38 mouse cellular contexts compared by ENCODE assay signal in the genomic region with DNA sequence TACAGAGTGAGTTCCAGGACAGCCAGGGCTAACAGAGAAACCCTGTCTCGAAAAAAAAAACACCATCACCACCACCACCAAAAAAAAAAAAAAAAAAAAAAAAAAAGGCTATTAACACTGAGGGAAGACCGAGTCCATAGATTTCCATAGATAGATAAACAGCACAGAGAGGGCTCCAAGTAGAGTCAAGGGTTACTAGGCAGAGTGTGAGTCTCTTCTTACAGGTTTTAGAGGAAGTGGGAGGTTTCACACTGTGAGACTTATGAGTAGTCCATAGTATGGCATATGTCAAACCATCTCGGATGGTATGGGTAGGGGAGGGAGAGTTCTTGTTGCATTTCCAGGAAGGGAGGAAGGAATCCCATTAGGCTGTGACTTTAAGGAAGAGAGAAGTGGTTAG. TPM values are rescaled to one million over a fixed set of nuclear protein-coding genes. Genes with fewer than 3 reads are reported as not detected.
"Had no signal": no experiment of that assay in that cellular context is flagged by ENCODE, and none has a peak within 500 bp of the region (broad histone marks: within the 10 kb centered on the region; RNA-seq: fewer than 3 reads in every experiment).

No protein-coding gene starts in this region.

- H3K36me3 ChIP-seq: embryonic facial prominence, embryonic 10.5 days; embryonic facial prominence, embryonic 12.5 days; embryonic facial prominence, embryonic 13.5 days; embryonic facial prominence, embryonic 15.5 days; forebrain, embryonic 10.5 days; forebrain, embryonic 12.5 days; forebrain, embryonic 15.5 days; heart, embryonic 10.5 days had no signal

- H3K9ac ChIP-seq: embryonic facial prominence, embryonic 12.5 days; embryonic facial prominence, embryonic 13.5 days; embryonic facial prominence, embryonic 15.5 days; forebrain, embryonic 12.5 days; forebrain, embryonic 13.5 days; forebrain, embryonic 15.5 days; forebrain, postnatal 0 days had no signal

- H3K27me3 ChIP-seq: embryonic facial prominence, embryonic 12.5 days; forebrain, embryonic 15.5 days had no signal

- H3K4me1 ChIP-seq: embryonic facial prominence, embryonic 10.5 days; embryonic facial prominence, embryonic 12.5 days; embryonic facial prominence, embryonic 13.5 days; embryonic facial prominence, embryonic 15.5 days; forebrain, embryonic 15.5 days; heart, embryonic 10.5 days had no signal

- H3K4me2 ChIP-seq: embryonic facial prominence, embryonic 12.5 days; embryonic facial prominence, embryonic 13.5 days; embryonic facial prominence, embryonic 15.5 days; forebrain, embryonic 12.5 days; forebrain, embryonic 13.5 days; forebrain, embryonic 15.5 days had no signal

- H3K4me3 ChIP-seq: embryonic facial prominence, embryonic 10.5 days; embryonic facial prominence, embryonic 12.5 days; embryonic facial prominence, embryonic 13.5 days; embryonic facial prominence, embryonic 15.5 days; erythroblast, embryonic 14.5 days; forebrain, embryonic 10.5 days; forebrain, embryonic 12.5 days; forebrain, embryonic 13.5 days; forebrain, embryonic 15.5 days; gastrocnemius, adult 2 months; heart, adult 2 months; heart, embryonic 10.5 days had no signal

- DNase-seq: cerebellum, adult 9-11 months; cerebellum, postnatal 10 days; cerebellum, postnatal 14 days; cerebellum, postnatal 25 days; cerebellum, postnatal 36 days; embryo, embryonic 11 days; forebrain, postnatal 0 days; gastrocnemius, adult 2 months; gastrocnemius, postnatal 10 days; gastrocnemius, postnatal 14 days; gastrocnemius, postnatal 25 days; gastrocnemius, postnatal 36 days; heart, adult 18-20 months; heart, adult 2 months had no signal

- H3K9me3 ChIP-seq: embryonic facial prominence, embryonic 10.5 days; embryonic facial prominence, embryonic 12.5 days; embryonic facial prominence, embryonic 13.5 days; embryonic facial prominence, embryonic 15.5 days; forebrain, embryonic 10.5 days; forebrain, embryonic 12.5 days; forebrain, embryonic 13.5 days; forebrain, embryonic 15.5 days; heart, embryonic 10.5 days had no signal

- H3K27ac ChIP-seq: embryonic facial prominence, embryonic 10.5 days; embryonic facial prominence, embryonic 12.5 days; embryonic facial prominence, embryonic 13.5 days; embryonic facial prominence, embryonic 15.5 days; forebrain, embryonic 10.5 days; forebrain, embryonic 12.5 days; forebrain, embryonic 13.5 days; forebrain, embryonic 15.5 days; gastrocnemius, adult 2 months; heart, adult 2 months; heart, embryonic 10.5 days had no signal

RNA-seq across cellular contexts. Expression of a gene that starts 23.4 kb away (rescaled TPM):
- total RNA-seq: common myeloid progenitor, adult 5-6 weeks; gastrocnemius, adult 18-20 months; gastrocnemius, adult 2 months; gastrocnemius, adult 8-10 months; gastrocnemius, postnatal 14 days; gastrocnemius, postnatal 25 days; gastrocnemius, postnatal 36 days; gastrocnemius, postnatal 4 days; granulocyte monocyte progenitor cell, adult 5-6 weeks; heart, adult 18-20 months; heart, adult 2 months; heart, adult 8-10 months had no signal
- polyA plus RNA-seq: erythroblast, embryonic 14.5 days; forebrain, embryonic 16.5 days; frontal cortex, adult 2 months; gonadal fat pad, adult 2 months; heart, adult 2 months had no signal

RNA-seq across cellular contexts. Expression of a gene that starts 24.0 kb away (rescaled TPM):
- total RNA-seq: common myeloid progenitor, adult 5-6 weeks; gastrocnemius, adult 18-20 months; gastrocnemius, adult 2 months; gastrocnemius, postnatal 10 days; gastrocnemius, postnatal 14 days; gastrocnemius, postnatal 25 days; gastrocnemius, postnatal 36 days; gastrocnemius, postnatal 4 days; granulocyte monocyte progenitor cell, adult 5-6 weeks; heart, adult 18-20 months; heart, adult 2 months; heart, adult 8-10 months had no signal
- polyA plus RNA-seq: embryonic facial prominence, embryonic 10.5 days; embryonic facial prominence, embryonic 11.5 days; embryonic facial prominence, embryonic 12.5 days; embryonic facial prominence, embryonic 13.5 days; embryonic facial prominence, embryonic 14.5 days; erythroblast, embryonic 14.5 days; forebrain, embryonic 10.5 days; forebrain, embryonic 12.5 days; forebrain, embryonic 13.5 days; gonadal fat pad, adult 2 months; heart, adult 2 months; heart, embryonic 10.5 days had no signal

RNA-seq across cellular contexts. Expression of a gene that starts 39.9 kb away (rescaled TPM):
- total RNA-seq: common myeloid progenitor, adult 5-6 weeks; forebrain, postnatal 0 days; gastrocnemius, adult 2 months; gastrocnemius, postnatal 25 days; granulocyte monocyte progenitor cell, adult 5-6 weeks; heart, adult 18-20 months; heart, adult 2 months; heart, adult 8-10 months had no signal
- polyA plus RNA-seq: erythroblast, embryonic 14.5 days; forebrain, embryonic 13.5 days; forebrain, embryonic 14.5 days; forebrain, embryonic 15.5 days; forebrain, embryonic 16.5 days had no signal

RNA-seq across cellular contexts. Expression of a gene that starts 47.2 kb away (rescaled TPM):
- total RNA-seq: common myeloid progenitor, adult 5-6 weeks; forebrain, postnatal 0 days; gastrocnemius, adult 18-20 months; gastrocnemius, adult 2 months; gastrocnemius, adult 8-10 months; gastrocnemius, postnatal 10 days; gastrocnemius, postnatal 14 days; gastrocnemius, postnatal 25 days; gastrocnemius, postnatal 36 days; granulocyte monocyte progenitor cell, adult 5-6 weeks; heart, adult 18-20 months; heart, adult 2 months; heart, adult 8-10 months had no signal
- polyA plus RNA-seq: cortical plate, adult 2 months; embryonic facial prominence, embryonic 12.5 days; erythroblast, embryonic 14.5 days; forebrain, embryonic 10.5 days; forebrain, embryonic 11.5 days; forebrain, embryonic 12.5 days; forebrain, embryonic 13.5 days; forebrain, embryonic 14.5 days; forebrain, embryonic 15.5 days; forebrain, embryonic 16.5 days; frontal cortex, adult 2 months; gonadal fat pad, adult 2 months; heart, adult 2 months; heart, embryonic 10.5 days had no signal
